Mouse (Mus musculus): ENCODE results near the gene Mapk3. TPM values are rescaled to one million over a fixed set of nuclear protein-coding genes. Genes with fewer than 3 reads are reported as not detected.

Mapk3 gene
- polyA plus RNA-seq, 1 experiment from 2014 or later: 73.2 TPM

Other genes starting within 250 kb of the Mapk3 start
- 231 and 236 TPM in 2 replicates for gene Eif3c, start 193.2 kb upstream of the Mapk3 start, polyA plus RNA-seq (2015; fragmentation: Nextera tagmentation; extraction: Ambion mirVana)
- 0.72 and 0.82 TPM in 2 replicates for gene Apobr, start 174.7 kb upstream of the Mapk3 start, polyA plus RNA-seq (2015; fragmentation: Nextera tagmentation; extraction: Ambion mirVana)
- gene Cln3, start 173.8 kb upstream of the Mapk3 start, polyA plus RNA-seq (2015; fragmentation: Nextera tagmentation; extraction: Ambion mirVana): 36.0 and 38.8 TPM in 2 replicates
- not detected in 2 replicates for gene Il27, start 164.7 kb upstream of the Mapk3 start, polyA plus RNA-seq (2015; fragmentation: Nextera tagmentation; extraction: Ambion mirVana)
- 9.7 and 13.6 TPM in 2 replicates for gene Nupr1, start 128.7 kb upstream of the Mapk3 start, polyA plus RNA-seq (2015; fragmentation: Nextera tagmentation; extraction: Ambion mirVana)
- 48.2 and 55.0 TPM in 2 replicates for gene Sgf29, start 110.3 kb upstream of the Mapk3 start, polyA plus RNA-seq (2015; fragmentation: Nextera tagmentation; extraction: Ambion mirVana)
- 6.2 and 8.3 TPM in 2 replicates for gene Sult1a1, start 83.2 kb upstream of the Mapk3 start, polyA plus RNA-seq (2015; fragmentation: Nextera tagmentation; extraction: Ambion mirVana)
- gene Bola2, start 64.2 kb upstream of the Mapk3 start, polyA plus RNA-seq (2015; fragmentation: Nextera tagmentation; extraction: Ambion mirVana): 144 and 146 TPM in 2 replicates
- 12.9 and 13.1 TPM in 2 replicates for gene Slx1b, start 63.8 kb upstream of the Mapk3 start, polyA plus RNA-seq (2015; fragmentation: Nextera tagmentation; extraction: Ambion mirVana)
- gene Coro1a, start 51.8 kb upstream of the Mapk3 start, polyA plus RNA-seq (2015; fragmentation: Nextera tagmentation; extraction: Ambion mirVana): 17.9 and 24.3 TPM in 2 replicates
- gene Gdpd3, start 6.7 kb downstream of the Mapk3 start, polyA plus RNA-seq (2015; fragmentation: Nextera tagmentation; extraction: Ambion mirVana): 1.8 and 1.9 TPM in 2 replicates
- 81.5 and 82.2 TPM in 2 replicates for gene Ypel3, start 17.4 kb downstream of the Mapk3 start, polyA plus RNA-seq (2015; fragmentation: Nextera tagmentation; extraction: Ambion mirVana)
- 0.37 and 0.51 TPM in 2 replicates for gene Tbx6, start 21.9 kb downstream of the Mapk3 start, polyA plus RNA-seq (2015; fragmentation: Nextera tagmentation; extraction: Ambion mirVana)
- gene Ppp4c, start 32.9 kb downstream of the Mapk3 start, polyA plus RNA-seq (2015; fragmentation: Nextera tagmentation; extraction: Ambion mirVana): 257 and 272 TPM in 2 replicates
- 0.52 and 0.54 TPM in 2 replicates for gene Fam57b, start 38.1 kb downstream of the Mapk3 start, polyA plus RNA-seq (2015; fragmentation: Nextera tagmentation; extraction: Ambion mirVana)
- not detected in 2 replicates for gene 4930451I11Rik, start 72.0 kb downstream of the Mapk3 start, polyA plus RNA-seq (2015; fragmentation: Nextera tagmentation; extraction: Ambion mirVana)
- 6.6 and 11.4 TPM in 2 replicates for gene Doc2a, start 87.8 kb downstream of the Mapk3 start, polyA plus RNA-seq (2015; fragmentation: Nextera tagmentation; extraction: Ambion mirVana)
- 36.8 and 40.1 TPM in 2 replicates for gene Hirip3, start 102.4 kb downstream of the Mapk3 start, polyA plus RNA-seq (2015; fragmentation: Nextera tagmentation; extraction: Ambion mirVana)
- gene Ino80e, start 102.8 kb downstream of the Mapk3 start, polyA plus RNA-seq (2015; fragmentation: Nextera tagmentation; extraction: Ambion mirVana): 88.9 and 91.0 TPM in 2 replicates
- 45.8 and 54.2 TPM in 2 replicates for gene Taok2, start 125.1 kb downstream of the Mapk3 start, polyA plus RNA-seq (2015; fragmentation: Nextera tagmentation; extraction: Ambion mirVana)
- gene Tmem219, start 163.3 kb downstream of the Mapk3 start, polyA plus RNA-seq (2015; fragmentation: Nextera tagmentation; extraction: Ambion mirVana): 28.5 and 31.6 TPM in 2 replicates
- gene Kctd13, start 169.3 kb downstream of the Mapk3 start, polyA plus RNA-seq (2015; fragmentation: Nextera tagmentation; extraction: Ambion mirVana): 15.5 and 17.0 TPM in 2 replicates
- gene Asphd1, start 190.0 kb downstream of the Mapk3 start, polyA plus RNA-seq (2015; fragmentation: Nextera tagmentation; extraction: Ambion mirVana): 0.21 TPM in 1 of 2 replicates, not detected in the other
- 1.3 and 2.5 TPM in 2 replicates for gene Sez6l2, start 191.0 kb downstream of the Mapk3 start, polyA plus RNA-seq (2015; fragmentation: Nextera tagmentation; extraction: Ambion mirVana)
- 106 and 115 TPM in 2 replicates for gene Cdipt, start 216.3 kb downstream of the Mapk3 start, polyA plus RNA-seq (2015; fragmentation: Nextera tagmentation; extraction: Ambion mirVana)
- 1.4 and 1.5 TPM in 2 replicates for gene Cdiptos, start 216.5 kb downstream of the Mapk3 start, polyA plus RNA-seq (2015; fragmentation: Nextera tagmentation; extraction: Ambion mirVana)

All from kidney, embryonic 15.5 days (tissue).